Mouse (Mus musculus) kidney, adult 8-10 months (tissue): ENCODE measurements around the gene Itpr1.

ENCODE experiments used
- DNase-seq, 2 experiments: peaks; one replicate each; pipeline ENCODE4 v3.0.0; 2022

Gene Itpr1

GRCm38 (mm10) chr6:108523956-108524616 lies 311.2 kb downstream of the Itpr1 start:
- peak; percentile 75 to 84 for DNase-seq

GRCm38 (mm10) chr6:108524617-108525010 lies 311.7 kb downstream of the Itpr1 start:
- DNase-seq: peak; percentile 60 to 83

GRCm38 (mm10) chr6:108527560-108527959 lies 314.7 kb downstream of the Itpr1 start:
- DNase-seq: peak in 1 of 2 experiments; percentile 50

- no peak for DNase-seq
Observed at GRCm38 (mm10) chr6:108527993-108528392, 315.1 kb downstream of the Itpr1 start.

- DNase-seq: no peak
Observed at GRCm38 (mm10) chr6:108529150-108529549, 316.3 kb downstream of the Itpr1 start.

- DNase-seq: peak in 1 of 2 experiments; percentile 60
Observed at GRCm38 (mm10) chr6:108530781-108531323, 318.0 kb downstream of the Itpr1 start.

GRCm38 (mm10) chr6:108531324-108532311 lies 318.7 kb downstream of the Itpr1 start:
- peak; percentile 52 to 62 for DNase-seq

- peak; percentile 60 to 70 for DNase-seq
Observed at GRCm38 (mm10) chr6:108532486-108533179, 319.7 kb downstream of the Itpr1 start.

- no peak for DNase-seq
Observed at GRCm38 (mm10) chr6:108534139-108534538, 321.2 kb downstream of the Itpr1 start.

- DNase-seq: peak; percentile 71 to 81
Observed at GRCm38 (mm10) chr6:108534596-108534995, 321.7 kb downstream of the Itpr1 start.

- no peak for DNase-seq
Observed at GRCm38 (mm10) chr6:108535309-108535708, 322.4 kb downstream of the Itpr1 start.

GRCm38 (mm10) chr6:108536546-108537317 lies 323.8 kb downstream of the Itpr1 start:
- DNase-seq: no peak

GRCm38 (mm10) chr6:108538406-108538805 lies 325.5 kb downstream of the Itpr1 start:
- DNase-seq: no peak

GRCm38 (mm10) chr6:108540441-108540840 lies 327.5 kb downstream of the Itpr1 start:
- DNase-seq: no peak

GRCm38 (mm10) chr6:108544917-108545316 lies 332.0 kb downstream of the Itpr1 start:
- DNase-seq: no peak

- DNase-seq: peak in 1 of 2 experiments; percentile 35
Observed at GRCm38 (mm10) chr6:108545464-108545863, 332.6 kb downstream of the Itpr1 start.

GRCm38 (mm10) chr6:108548413-108548812 lies 335.5 kb downstream of the Itpr1 start:
- no peak for DNase-seq

- DNase-seq: no peak
Observed at GRCm38 (mm10) chr6:108549495-108549935, 336.6 kb downstream of the Itpr1 start.

GRCm38 (mm10) chr6:108551725-108552620 lies 339.1 kb downstream of the Itpr1 start:
- DNase-seq: no peak

- no peak for DNase-seq
Observed at GRCm38 (mm10) chr6:108553013-108553412, 340.1 kb downstream of the Itpr1 start.

GRCm38 (mm10) chr6:108553536-108553935 lies 340.6 kb downstream of the Itpr1 start:
- no peak for DNase-seq
